Mouse (Mus musculus): Measurements from ENCODE around the gene Ctsa. TPM values are rescaled to one million over a fixed set of nuclear protein-coding genes. Genes with fewer than 3 reads are reported as not detected.
"Not testable (repeated sequence)": the region's sequence is repeated elsewhere in the genome, so short reads cannot be mapped to it uniquely, and the experiment has no call there.

The Ctsa gene
- polyA plus RNA-seq, 1 experiment from 2014 or later, result 175 TPM

DNA sequence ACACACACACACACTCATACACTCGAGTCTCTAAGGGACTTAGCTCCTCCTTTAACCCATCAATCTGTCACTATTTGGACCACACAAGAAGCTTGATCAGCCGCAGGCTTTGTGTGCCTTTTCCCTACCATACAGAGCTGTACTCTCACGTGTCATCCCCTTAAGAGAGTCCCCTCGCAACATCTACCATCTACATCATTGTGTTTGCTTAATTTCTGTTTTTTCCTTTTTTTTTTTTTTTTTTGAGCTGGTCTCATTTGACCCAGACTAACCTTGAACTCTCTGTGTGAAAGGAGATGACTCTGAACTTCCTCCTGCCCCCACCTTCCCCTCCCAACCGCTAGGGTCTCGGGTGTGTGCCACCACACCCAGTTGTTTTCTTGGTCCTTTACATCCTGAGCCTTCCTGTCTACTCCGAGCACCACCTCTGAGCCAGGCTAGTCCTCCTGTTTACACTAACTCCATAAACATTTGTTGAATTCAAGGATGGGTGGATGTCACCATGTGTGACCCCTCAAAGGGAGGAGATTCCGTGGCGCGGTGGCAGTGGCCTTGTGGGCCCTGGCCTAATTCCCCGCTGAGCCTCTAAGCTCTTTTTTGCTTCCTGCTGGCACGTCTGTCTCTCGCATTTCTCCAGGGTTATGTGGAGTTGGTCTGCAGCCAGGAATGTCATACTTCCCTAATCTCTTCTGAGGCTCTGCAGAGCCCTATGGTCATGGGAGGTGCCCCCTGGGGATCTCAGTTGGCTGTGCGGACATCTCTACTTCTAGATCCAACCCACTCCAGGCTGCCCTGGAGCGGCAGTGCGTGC lies 34.3 kb downstream of the Ctsa start:
- no peak; the same call in 1 of the 2 replicates for ATAC-seq (ENCODE audit: insufficient number of reproducible peaks, low FRiP score, low TSS enrichment, low read depth)
- WGBS, result 39% methylated on average over 16 of the region's 16 CpGs

DNA sequence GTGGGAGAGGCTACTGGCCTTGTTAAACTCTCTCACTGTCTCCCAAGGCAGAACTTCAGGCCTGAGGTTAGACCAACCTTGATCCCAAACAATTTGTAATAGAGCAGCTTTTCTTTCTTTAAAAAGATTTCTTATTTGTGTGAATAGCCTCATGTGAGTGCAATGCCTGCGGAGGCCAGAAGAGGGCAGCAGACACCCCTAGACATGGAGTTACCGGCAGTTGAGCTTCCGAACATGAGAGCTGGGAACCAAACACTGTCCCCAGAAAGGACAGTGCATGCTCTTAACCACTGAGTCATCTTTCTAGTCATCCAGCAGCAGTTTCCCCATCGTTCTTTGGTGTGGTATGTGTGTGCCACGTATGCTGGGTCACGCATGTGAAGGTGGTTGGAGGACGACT lies 34.9 kb downstream of the Ctsa start:
- Histone ChIP-seq H3K27me3 (no peaks in the 10 kb centered on the region), H3K4me3 (replicated peaks) (no peak overlapping the region), H3K36me3 (no peaks in the 10 kb centered on the region), H3K4me2 (replicated peaks) (no peak overlapping the region), H3K27ac (replicated peaks) (peak overlapping the region; percentile 55; the same call in 1 of the 2 replicates), H3K9ac (no peak overlapping the region), H3K9me3 (replicated peaks) (no peaks in the 10 kb centered on the region), H3K4me1 (peaks cover 2% of the 10 kb centered on the region; the same call in 1 of the 2 replicates)
- WGBS, result 88% methylated on average over 7 of the region's 7 CpGs
- ATAC-seq (ENCODE audit: insufficient number of reproducible peaks, low FRiP score, low TSS enrichment, low read depth), result no peak

More for the DNA sequence above, 34.3 kb downstream of the Ctsa start:
- no peaks in the 10 kb centered on the region for H3K27me3 ChIP-seq
- H3K4me1 ChIP-seq, result peaks cover 8% of the 10 kb centered on the region; the same call in 1 of the 2 replicates
- no peaks in the 10 kb centered on the region for H3K36me3 ChIP-seq
- no peak overlapping the region for H3K4me2 ChIP-seq (replicated peaks)
- no peaks in the 10 kb centered on the region for H3K9me3 ChIP-seq (replicated peaks)
- H3K4me3 ChIP-seq (replicated peaks), result no peak overlapping the region
- peak overlapping the region; percentile 55 for H3K27ac ChIP-seq (replicated peaks)
- no peak overlapping the region for H3K9ac ChIP-seq

DNA sequence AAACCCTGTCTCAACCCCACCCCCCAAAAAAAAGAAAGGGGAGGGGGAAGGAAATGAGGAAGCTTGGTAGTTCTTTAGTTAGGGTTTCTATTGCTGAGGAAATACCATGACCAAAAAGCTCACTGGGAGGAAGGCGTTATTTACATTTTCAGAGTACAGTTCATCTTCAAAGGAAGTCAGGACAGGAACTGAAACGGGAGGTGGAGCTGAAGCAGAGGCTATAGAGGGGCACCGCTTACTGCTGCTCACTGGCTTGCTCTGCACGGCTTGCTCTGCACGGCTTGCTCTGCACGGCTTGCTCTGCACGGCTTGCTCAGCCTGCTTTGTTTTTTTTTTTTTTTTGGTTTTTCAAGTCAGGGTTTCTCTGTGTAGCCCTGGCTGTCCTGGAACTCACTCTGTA lies 35.8 kb downstream of the Ctsa start:
- Histone ChIP-seq H3K4me1 (no peaks in the 10 kb centered on the region), H3K27me3 (no peaks in the 10 kb centered on the region), H3K36me3 (no peaks in the 10 kb centered on the region), H3K9ac (no peak overlapping the region), H3K9me3 (replicated peaks) (no peaks in the 10 kb centered on the region), H3K4me3 (replicated peaks) (no peak overlapping the region), H3K4me2 (replicated peaks) (no peak overlapping the region), H3K27ac (replicated peaks) (no peak overlapping the region)
- WGBS, result 79% methylated on average over 7 of the region's 7 CpGs
- no peak for ATAC-seq (ENCODE audit: insufficient number of reproducible peaks, low FRiP score, low TSS enrichment, low read depth)

DNA sequence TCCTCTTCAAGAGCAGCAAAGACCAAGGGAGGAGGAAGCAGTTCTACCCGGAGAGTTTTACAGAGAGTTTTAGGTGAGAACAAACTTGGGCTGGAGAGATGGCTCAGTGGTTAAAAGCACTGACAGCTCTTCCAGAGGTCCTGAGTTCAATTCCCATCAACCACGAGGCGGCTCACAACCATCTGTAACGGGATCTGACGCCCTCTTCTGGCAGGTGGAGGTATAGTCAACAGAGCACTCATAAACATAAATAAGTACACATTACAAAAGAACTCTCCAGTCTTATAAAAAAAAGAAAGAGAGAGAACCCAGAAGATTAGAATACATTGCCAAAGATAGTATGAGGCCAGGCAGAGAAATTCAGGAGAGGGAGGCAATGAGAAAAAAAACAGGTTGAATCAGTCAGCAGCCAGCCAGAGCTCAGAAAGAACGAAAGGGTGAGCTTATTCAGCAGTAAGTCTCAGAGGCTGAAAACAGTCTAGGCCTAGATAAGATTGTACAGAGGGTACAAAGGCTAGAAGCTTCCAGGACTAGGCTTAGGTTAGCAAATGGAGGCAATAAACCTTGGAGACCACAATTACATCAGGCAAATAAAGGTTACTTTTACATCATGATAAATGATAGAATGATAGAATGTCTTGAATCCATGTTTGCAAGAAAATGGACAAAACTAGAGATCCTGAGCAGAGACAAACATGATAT lies 39.1 kb downstream of the Ctsa start:
- H3K36me3 ChIP-seq, result no peaks in the 10 kb centered on the region
- no peak overlapping the region for H3K9ac ChIP-seq
- H3K27me3 ChIP-seq, result no peaks in the 10 kb centered on the region
- no peak overlapping the region for H3K4me2 ChIP-seq (replicated peaks)
- H3K4me3 ChIP-seq (replicated peaks), result no peak overlapping the region
- WGBS, result 55% methylated on average over 6 of the region's 6 CpGs
- no peak overlapping the region for H3K27ac ChIP-seq (replicated peaks)
- no peak for ATAC-seq (ENCODE audit: insufficient number of reproducible peaks, low FRiP score, low TSS enrichment, low read depth)
- no peaks in the 10 kb centered on the region for H3K9me3 ChIP-seq (replicated peaks)
- H3K4me1 ChIP-seq, result peaks cover 14% of the 10 kb centered on the region

DNA sequence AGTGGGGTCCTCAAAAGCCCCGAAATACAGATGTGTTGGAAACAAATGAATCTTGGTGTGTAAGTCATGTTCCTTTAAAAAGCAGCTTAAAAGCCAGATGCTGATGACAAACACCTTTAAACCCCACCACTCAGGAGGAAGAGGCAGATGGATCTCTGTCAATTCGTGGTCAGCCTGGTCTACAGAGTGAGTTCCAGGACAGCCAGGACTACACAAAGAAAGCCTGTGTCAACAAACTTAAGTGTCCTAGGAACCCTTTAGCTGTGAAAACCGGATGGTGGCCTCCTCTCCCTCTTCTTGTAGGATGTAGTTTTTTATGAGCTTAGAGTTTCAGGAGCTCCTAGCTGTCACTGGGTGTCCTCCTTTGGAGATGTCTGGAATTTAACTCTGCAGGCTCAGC lies 40.9 kb downstream of the Ctsa start:
- H3K9ac ChIP-seq, result no peak overlapping the region
- no peaks in the 10 kb centered on the region for H3K27me3 ChIP-seq
- no peak for ATAC-seq (ENCODE audit: insufficient number of reproducible peaks, low FRiP score, low TSS enrichment, low read depth)
- H3K36me3 ChIP-seq, result no peaks in the 10 kb centered on the region
- peaks cover 20% of the 10 kb centered on the region for H3K4me1 ChIP-seq
- 68% methylated on average over 3 of the region's 3 CpGs for WGBS
- H3K4me3 ChIP-seq (replicated peaks), result no peak overlapping the region
- no peak overlapping the region for H3K4me2 ChIP-seq (replicated peaks)
- H3K27ac ChIP-seq (replicated peaks), result peak overlapping the region; percentile 79; the same call in 1 of the 2 replicates
- no peaks in the 10 kb centered on the region for H3K9me3 ChIP-seq (replicated peaks)

DNA sequence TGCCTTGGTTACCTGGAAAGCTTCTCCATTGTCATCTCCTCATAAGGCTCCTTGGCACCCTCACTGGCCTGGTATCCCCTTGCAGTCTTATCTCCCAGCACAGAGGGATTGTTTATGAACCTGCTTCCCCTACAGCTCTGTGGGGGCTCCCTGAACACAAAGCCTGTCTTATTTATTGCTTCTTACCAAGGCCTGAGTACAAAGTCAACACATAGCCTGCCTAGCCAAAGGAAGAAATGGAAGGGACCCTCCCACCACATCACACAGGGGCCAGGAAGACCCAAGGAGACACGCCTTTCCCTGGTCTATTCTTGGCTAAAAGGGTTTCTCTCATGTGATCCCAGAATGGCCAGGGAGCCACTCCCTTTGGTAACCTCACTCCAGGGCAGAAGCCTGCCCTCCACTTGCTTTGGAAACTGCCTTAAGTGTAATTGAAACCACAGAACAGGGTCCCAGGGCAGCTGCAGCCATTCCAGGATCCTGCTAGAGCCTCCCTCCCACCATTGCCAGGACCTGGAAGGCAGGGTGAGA lies 41.6 kb downstream of the Ctsa start:
- no peaks in the 10 kb centered on the region for H3K36me3 ChIP-seq
- no peak overlapping the region for H3K9ac ChIP-seq
- H3K27ac ChIP-seq (replicated peaks), result peak overlapping the region; percentile 79
- 30% methylated on average over 1 of the region's 1 CpGs for WGBS
- no peaks in the 10 kb centered on the region for H3K9me3 ChIP-seq (replicated peaks)
- peaks cover 22% of the 10 kb centered on the region for H3K4me1 ChIP-seq
- no peak overlapping the region for H3K4me2 ChIP-seq (replicated peaks)
- H3K27me3 ChIP-seq, result no peaks in the 10 kb centered on the region
- ATAC-seq (ENCODE audit: insufficient number of reproducible peaks, low FRiP score, low TSS enrichment, low read depth), result peak; percentile 27; the same call in 1 of the 2 replicates
- no peak overlapping the region for H3K4me3 ChIP-seq (replicated peaks)

DNA sequence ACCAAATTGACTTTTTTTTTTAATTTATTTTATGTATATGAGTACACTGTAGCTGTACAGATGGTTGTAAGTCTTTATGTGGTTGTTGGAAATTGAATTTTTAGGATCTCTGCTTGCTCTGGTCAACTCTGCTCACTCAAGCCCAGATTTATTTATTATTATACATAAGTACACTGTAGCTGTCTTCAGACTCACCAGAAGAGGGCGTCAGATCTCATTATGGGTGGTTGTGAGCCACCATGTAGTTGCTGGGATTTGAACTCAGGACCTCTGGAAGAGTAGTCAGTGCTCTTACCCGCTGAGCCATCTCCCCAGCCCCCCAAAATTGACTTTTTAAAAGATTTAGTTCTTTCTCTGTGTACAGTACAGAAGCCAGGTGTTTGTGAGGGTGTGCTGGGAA lies 43.0 kb downstream of the Ctsa start:
- Histone ChIP-seq H3K4me1 (peaks cover 27% of the 10 kb centered on the region), H3K27ac (replicated peaks) (0 out of 2 replicates have a peak overlapping the region, but pooled peaks have one; percentile 79)
- H3K4me3 ChIP-seq (replicated peaks); H3K4me2 ChIP-seq (replicated peaks); ATAC-seq (ENCODE audit: insufficient number of reproducible peaks, low FRiP score, low TSS enrichment, low read depth); H3K36me3 ChIP-seq; H3K27me3 ChIP-seq; H3K9ac ChIP-seq; H3K9me3 ChIP-seq (replicated peaks): not testable (repeated sequence)
- WGBS, result 50% methylated on average over 2 of the region's 2 CpGs

DNA sequence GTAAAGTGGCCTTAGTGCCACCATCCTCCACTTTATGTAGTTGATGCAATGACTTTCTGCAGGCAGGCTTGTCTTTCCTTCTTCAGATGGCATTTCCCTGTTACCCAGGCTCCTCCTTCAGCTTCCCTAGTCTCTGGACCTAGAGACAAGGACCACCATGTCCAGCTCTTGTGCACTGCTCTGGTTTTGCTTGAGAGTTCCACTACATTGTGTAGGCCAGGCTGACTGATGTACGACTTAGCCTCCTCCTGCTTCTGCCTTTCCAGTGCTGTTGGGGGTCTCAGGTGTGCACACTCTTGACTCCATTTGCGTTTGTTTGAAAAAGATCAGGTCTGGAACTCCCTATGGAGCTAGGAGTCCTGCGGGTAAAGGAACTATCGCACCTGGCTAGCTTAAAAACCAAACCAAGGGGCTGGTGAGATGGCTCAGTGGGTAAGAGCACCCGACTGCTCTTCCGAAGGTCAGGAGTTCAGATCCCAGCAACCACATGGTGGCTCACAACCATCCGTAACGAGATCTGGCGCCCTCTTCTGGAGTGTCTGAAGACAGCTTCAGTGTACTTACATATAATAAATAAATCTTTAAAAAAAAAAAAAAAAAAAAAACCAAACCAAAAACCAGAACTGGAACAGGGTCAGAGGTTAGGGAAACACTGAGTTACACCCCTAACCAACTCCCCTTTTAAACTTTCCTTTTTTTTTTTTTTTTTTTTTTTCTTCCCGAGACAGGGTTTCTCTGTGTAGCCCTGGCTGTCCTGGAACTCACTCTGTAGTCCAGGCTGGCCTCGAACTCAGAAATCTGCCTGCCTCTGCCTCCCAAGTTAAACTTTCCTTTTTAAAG lies 44.9 kb downstream of the Ctsa start:
- not testable (repeated sequence) for H3K4me3 ChIP-seq (replicated peaks)
- 71% methylated on average over 11 of the region's 11 CpGs for WGBS

DNA sequence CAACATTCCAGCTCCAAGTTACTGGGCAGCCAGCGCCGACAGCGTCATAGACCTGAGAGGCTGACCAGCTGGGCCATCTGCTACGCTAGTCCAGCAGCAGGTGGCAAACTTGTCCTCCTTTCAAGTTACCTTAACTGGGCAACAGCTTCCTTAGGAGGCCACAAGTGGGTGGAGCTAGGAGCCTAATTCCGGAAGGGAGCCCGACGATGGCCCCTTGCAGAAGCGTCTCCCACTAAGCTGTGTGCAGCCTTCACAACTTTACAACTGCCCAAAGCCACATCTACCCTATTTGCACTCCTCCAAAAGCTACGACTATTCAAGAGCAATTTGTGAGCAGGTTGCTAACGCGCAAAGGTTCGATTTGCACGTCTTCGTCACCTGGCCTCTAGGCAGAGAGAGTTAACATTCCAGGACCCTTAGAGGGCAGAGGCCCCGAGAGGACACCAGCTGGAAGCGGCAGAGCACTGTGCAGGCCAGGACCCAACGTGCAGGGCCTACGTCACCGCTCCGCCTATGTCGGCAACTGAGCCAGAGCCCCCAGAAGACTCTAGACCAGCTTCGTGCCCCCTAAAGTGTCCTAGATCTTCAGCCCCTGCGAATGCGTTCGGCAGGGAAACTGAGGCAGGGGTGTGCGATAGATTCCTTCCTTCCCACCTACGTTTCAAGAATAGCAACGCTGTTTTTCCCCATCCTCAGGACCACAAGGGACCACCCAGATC lies 46.0 kb downstream of the Ctsa start:
- Histone ChIP-seq H3K27me3 (no peaks in the 10 kb centered on the region), H3K9me3 (replicated peaks) (no peaks in the 10 kb centered on the region), H3K36me3 (peaks cover 6% of the 10 kb centered on the region), H3K27ac (replicated peaks) (peak overlapping the region; percentile 100), H3K9ac (peak overlapping the region; percentile 100), H3K4me1 (peaks cover 31% of the 10 kb centered on the region), H3K4me3 (replicated peaks) (peak overlapping the region; percentile 95), H3K4me2 (replicated peaks) (peak overlapping the region; percentile 90)
- ATAC-seq (ENCODE audit: insufficient number of reproducible peaks, low FRiP score, low TSS enrichment, low read depth), result peak; percentile 20; the same call in 1 of the 2 replicates
- 3% methylated on average over 28 of the region's 28 CpGs for WGBS

More for the DNA sequence above, 44.9 kb downstream of the Ctsa start:
- not testable (repeated sequence) for H3K27me3 ChIP-seq; H3K9me3 ChIP-seq (replicated peaks); H3K36me3 ChIP-seq; H3K9ac ChIP-seq; ATAC-seq (ENCODE audit: insufficient number of reproducible peaks, low FRiP score, low TSS enrichment, low read depth)
- H3K27ac ChIP-seq (replicated peaks), result 0 out of 2 replicates have a peak overlapping the region, but pooled peaks have one; percentile 100
- H3K4me1 ChIP-seq, result peaks cover 31% of the 10 kb centered on the region
- peak overlapping the region; percentile 90 for H3K4me2 ChIP-seq (replicated peaks)

DNA sequence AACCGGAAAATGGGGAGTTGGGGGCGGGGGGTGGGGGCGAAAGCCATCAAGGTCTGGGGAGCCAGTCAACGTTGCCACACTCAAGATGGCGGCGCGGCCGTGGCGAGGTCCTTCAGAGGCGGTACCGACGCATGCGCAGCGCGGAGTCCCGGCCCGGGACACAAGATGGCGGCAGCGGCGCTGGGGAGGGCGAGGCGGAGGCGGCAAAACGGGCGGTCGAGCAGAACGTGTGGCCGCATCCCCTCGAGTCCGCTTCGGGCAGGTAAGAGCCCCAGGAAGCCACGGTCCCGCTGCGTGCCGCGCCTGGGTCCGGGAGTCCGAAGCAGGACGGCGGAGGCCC lies 46.5 kb downstream of the Ctsa start, which contains the start of gene Pcif1:
Gene Pcif1 (plus strand): TSS at position 77 of the 340 bp plus-strand sequence.
- peak within 1 kb of the TSS; percentile 100 for H3K27ac ChIP-seq (replicated peaks)
- ATAC-seq (ENCODE audit: insufficient number of reproducible peaks, low FRiP score, low TSS enrichment, low read depth), result peak; percentile 86
- no peaks in the 10 kb centered on the region for H3K9me3 ChIP-seq (replicated peaks)
- H3K4me2 ChIP-seq (replicated peaks), result peak within 1 kb of the TSS; percentile 90
- H3K4me1 ChIP-seq, result peaks cover 30% of the 10 kb centered on the region
- no peaks in the 10 kb centered on the region for H3K27me3 ChIP-seq
- peak within 1 kb of the TSS; percentile 95 for H3K4me3 ChIP-seq (replicated peaks)
- under 1% methylated on average over 40 of the region's 40 CpGs for WGBS
- peak within 1 kb of the TSS; percentile 100 for H3K9ac ChIP-seq
- peaks cover 12% of the 10 kb centered on the region for H3K36me3 ChIP-seq

Data from embryonic facial prominence, embryonic 15.5 days (tissue).